In the genomic region with DNA sequence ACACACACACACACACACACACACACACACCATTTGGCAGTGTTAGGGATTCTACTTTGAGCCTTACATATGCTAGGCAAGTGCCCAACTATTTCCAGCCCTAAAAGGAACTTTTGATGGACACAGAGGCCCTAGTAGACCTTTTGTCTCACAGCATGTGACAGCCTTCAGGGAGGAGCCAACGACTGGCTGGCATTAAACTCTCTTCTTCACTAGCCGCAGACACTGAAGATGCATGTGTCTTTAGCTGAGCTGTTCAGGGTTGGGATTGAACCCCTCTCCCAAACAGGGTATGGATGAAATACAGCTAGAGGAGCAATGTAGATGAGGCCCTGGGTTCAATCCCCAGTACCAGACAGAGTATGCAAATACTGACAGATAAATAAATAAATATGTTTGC, we compare ENCODE assay signal across 12 mouse cellular contexts.
A peak's percentile ranks its signal among the peaks of the same experiment; 100 is the strongest.
DNase-seq lines count a peak whose midpoint lies in the region; ATAC-seq and TF ChIP-seq lines count a peak whose summit lies in the region.
"Had no signal": no experiment of that assay in that cellular context is flagged by ENCODE, and none has a peak within 500 bp of the region (broad histone marks: within the 10 kb centered on the region; RNA-seq: fewer than 3 reads in every experiment).

No protein-coding gene starts in this region.

- no peaks in the 10 kb centered on the region for H3K27me3 ChIP-seq in hindbrain, postnatal 0 days (ENCODE audit: insufficient read depth, low read length)
- H3K27me3 ChIP-seq in hindbrain, embryonic 13.5 days, result peaks cover 26% of the 10 kb centered on the region
- no peaks in the 10 kb centered on the region for H3K27me3 ChIP-seq in heart, embryonic 10.5 days (ENCODE audit: insufficient read depth, poor library complexity, severe bottlenecking)
- no peaks in the 10 kb centered on the region for H3K27me3 ChIP-seq in liver, embryonic 12.5 days (replicated peaks)

- H3K36me3 ChIP-seq in hindbrain, postnatal 0 days (ENCODE audit: insufficient read depth, low read length), result no peaks in the 10 kb centered on the region
- H3K36me3 ChIP-seq in hindbrain, embryonic 13.5 days, result no peaks in the 10 kb centered on the region
- no peaks in the 10 kb centered on the region for H3K36me3 ChIP-seq in heart, embryonic 10.5 days
- no peaks in the 10 kb centered on the region for H3K36me3 ChIP-seq in liver, embryonic 12.5 days
- H3K36me3 ChIP-seq: embryonic facial prominence, embryonic 13.5 days had no signal

- no peak for TF ChIP-seq CTCF in hindbrain, postnatal 0 days (IDR thresholded peaks at IDR 0.05; ENCODE audit: low read depth)

- peak; percentile 33 for DNase-seq in hindbrain, postnatal 0 days (ENCODE audit: low spot score)
- peak; percentile 69 for DNase-seq in adipocyte (ENCODE audit: low spot score)
- DNase-seq in heart, embryonic 10.5 days (ENCODE audit: low spot score), result no peak
- no peak for DNase-seq in right cerebral cortex, postnatal 25 days
- no peak for DNase-seq in right cerebral cortex, postnatal 10 days (ENCODE audit: low spot score in 2 of 2)
- DNase-seq in frontal cortex, postnatal 10 days (ENCODE audit: low spot score in 2 of 2), result no peak
- DNase-seq: kidney, adult 18-20 months; layer of hippocampus, postnatal 36 days had no signal

- no peak overlapping the region for H3K9ac ChIP-seq in hindbrain, postnatal 0 days (replicated peaks; ENCODE audit: low read length)
- H3K9ac ChIP-seq in hindbrain, embryonic 13.5 days, result no peak overlapping the region
- H3K9ac ChIP-seq in liver, embryonic 12.5 days, result no peak overlapping the region
- H3K9ac ChIP-seq: embryonic facial prominence, embryonic 13.5 days had no signal

- no peak overlapping the region for H3K4me3 ChIP-seq in hindbrain, postnatal 0 days (ENCODE audit: low read length)
- no peak overlapping the region for H3K4me3 ChIP-seq in hindbrain, embryonic 13.5 days
- peak overlapping the region; percentile 50 for H3K4me3 ChIP-seq in heart, embryonic 10.5 days
- H3K4me3 ChIP-seq in liver, embryonic 12.5 days, result no peak overlapping the region

- no peaks in the 10 kb centered on the region for H3K4me1 ChIP-seq in hindbrain, postnatal 0 days (ENCODE audit: insufficient read depth, low read length)
- peaks cover 39% of the 10 kb centered on the region for H3K4me1 ChIP-seq in hindbrain, embryonic 13.5 days (replicated peaks)
- H3K4me1 ChIP-seq in heart, embryonic 10.5 days, result peaks cover 79% of the 10 kb centered on the region
- H3K4me1 ChIP-seq in liver, embryonic 12.5 days, result peaks cover 56% of the 10 kb centered on the region

- H3K27ac ChIP-seq in hindbrain, postnatal 0 days, result no peak overlapping the region
- no peak overlapping the region for H3K27ac ChIP-seq in hindbrain, embryonic 13.5 days
- peak overlapping the region; percentile 94 for H3K27ac ChIP-seq in heart, embryonic 10.5 days
- H3K27ac ChIP-seq in liver, embryonic 12.5 days, result no peak overlapping the region
- H3K27ac ChIP-seq: embryonic facial prominence, embryonic 13.5 days had no signal

- no peaks in the 10 kb centered on the region for H3K9me3 ChIP-seq in hindbrain, postnatal 0 days (ENCODE audit: low read length)
- H3K9me3 ChIP-seq in hindbrain, embryonic 13.5 days, result no peaks in the 10 kb centered on the region
- no peaks in the 10 kb centered on the region for H3K9me3 ChIP-seq in heart, embryonic 10.5 days
- H3K9me3 ChIP-seq in liver, embryonic 12.5 days (replicated peaks), result no peaks in the 10 kb centered on the region
- H3K9me3 ChIP-seq: embryonic facial prominence, embryonic 13.5 days had no signal

- WGBS in hindbrain, postnatal 0 days, result 25% methylated on average over 2 of the region's 2 CpGs
- 5% methylated on average over 2 of the region's 2 CpGs for WGBS in hindbrain, embryonic 13.5 days
- WGBS in heart, embryonic 10.5 days, result 19% methylated on average over 2 of the region's 2 CpGs
- 53% methylated on average over 2 of the region's 2 CpGs for WGBS in liver, embryonic 12.5 days (ENCODE audit: insufficient replicate concordance)

- H3K4me2 ChIP-seq in hindbrain, postnatal 0 days (ENCODE audit: low read depth, low read length), result no peak overlapping the region
- no peak overlapping the region for H3K4me2 ChIP-seq in hindbrain, embryonic 13.5 days
- H3K4me2 ChIP-seq in liver, embryonic 12.5 days, result peak overlapping the region; percentile 64

- peak; percentile 51; the same call in 1 of the 2 replicates for ATAC-seq in hindbrain, postnatal 0 days
- ATAC-seq in hindbrain, embryonic 13.5 days (ENCODE audit: low FRiP score), result no peak
- no peak for ATAC-seq in liver, embryonic 12.5 days
- ATAC-seq: activated CD4-positive, CD25-positive, alpha-beta regulatory T cell, adult 4 months had no signal

Comparison
In these comparisons a context has a peak if more than half of its experiments do, and no peak if none do; other contexts are left out.
1. DNase-seq: peak in hindbrain, postnatal 0 days (single experiment) and adipocyte (single experiment); none in heart, embryonic 10.5 days (single experiment), right cerebral cortex, postnatal 25 days (single experiment), right cerebral cortex, postnatal 10 days (0 of 2) and frontal cortex, postnatal 10 days (0 of 2).